Mouse (Mus musculus): ENCODE measurements around the gene As3mt. TPM values are rescaled to one million over a fixed set of nuclear protein-coding genes. Genes with fewer than 3 reads are reported as not detected.

As3mt gene
- polyA plus RNA-seq (2016; fragmentation: Nextera tagmentation; extraction: Ambion mirVana) = 27.3 and 30.3 TPM in 2 replicates

DNA sequence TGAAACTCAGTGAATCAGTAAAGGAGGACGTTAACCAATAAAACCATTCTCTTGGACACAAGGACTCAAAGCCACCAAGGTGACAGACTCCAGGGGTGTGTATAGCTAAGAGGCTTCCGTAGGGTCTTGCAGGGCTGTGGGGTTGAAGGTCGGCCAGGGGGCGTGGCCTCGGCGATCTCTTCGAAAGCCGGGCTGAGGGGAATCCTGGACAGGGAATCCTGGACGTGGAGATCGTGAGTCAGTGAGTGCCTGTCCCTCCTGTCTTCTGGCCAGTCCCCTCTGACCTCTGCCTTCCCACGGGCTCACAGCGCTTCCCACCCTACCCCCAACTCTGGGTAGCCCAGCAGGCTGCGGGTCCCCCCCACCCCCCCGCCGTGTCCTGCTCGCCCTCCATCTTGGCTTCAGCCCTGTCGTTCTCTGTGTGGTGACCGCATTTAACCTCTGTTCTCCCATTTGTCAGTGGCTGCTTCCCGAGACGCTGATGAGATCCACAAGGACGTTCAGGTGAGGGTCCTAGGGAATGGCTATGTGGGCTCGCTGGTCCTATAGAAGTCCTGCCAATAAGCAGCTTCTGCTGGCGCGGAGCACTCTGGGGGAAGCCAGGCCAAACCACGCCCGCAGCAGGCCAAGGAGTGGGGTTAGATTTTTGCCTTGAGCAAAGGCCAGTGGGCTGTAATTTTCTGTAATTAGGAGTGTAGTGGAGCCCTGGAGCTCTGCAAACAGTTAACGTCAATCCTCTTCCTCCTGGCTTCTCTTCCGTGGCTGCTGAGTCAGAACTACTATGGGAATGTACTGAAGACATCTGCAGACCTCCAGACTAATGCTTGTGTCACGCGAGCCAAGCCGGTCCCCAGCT lies at the start of gene As3mt:
Gene As3mt (plus strand): TSS at position 163 of the 856 bp plus-strand sequence.
- Histone ChIP-seq H3K4me1 (replicated peaks) (peaks cover 20% of the 10 kb centered on the region), H3K27me3 (ENCODE audit: insufficient read depth, poor library complexity, severe bottlenecking) (no peaks in the 10 kb centered on the region), H3K4me3 (peak within 1 kb of the TSS; percentile 63), H3K27ac (peak within 1 kb of the TSS; percentile 91), H3K36me3 (peaks cover 2% of the 10 kb centered on the region; the same call in 1 of the 2 replicates), H3K9me3 (no peaks in the 10 kb centered on the region)
- peak; percentile 74 for DNase-seq (ENCODE audit: low spot score)
- 16% methylated on average over 31 of the region's 31 CpGs for WGBS

DNA sequence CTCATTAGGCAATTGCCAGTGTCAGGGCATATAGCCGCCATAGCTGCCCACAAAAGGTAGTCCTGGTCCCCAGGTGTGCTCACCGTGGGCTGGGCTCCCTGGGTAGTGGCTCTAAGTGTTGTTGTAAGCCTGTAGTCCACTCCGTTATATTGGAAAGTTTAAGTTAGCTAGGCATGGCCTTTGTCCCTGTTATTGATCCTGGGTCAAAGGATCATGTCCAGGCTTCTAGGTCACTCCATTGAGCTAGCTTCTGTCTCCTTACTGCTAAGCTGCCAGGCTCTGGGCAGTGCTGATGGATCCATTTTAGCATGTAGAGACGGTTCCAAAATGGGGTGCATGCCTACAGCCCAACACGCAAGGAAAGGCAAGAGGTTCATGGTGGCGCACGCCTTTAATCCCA lies 48.9 kb upstream of the As3mt start:
- Histone ChIP-seq H3K9me3 (no peaks in the 10 kb centered on the region), H3K36me3 (peaks cover 47% of the 10 kb centered on the region), H3K4me1 (replicated peaks) (no peaks in the 10 kb centered on the region), H3K27ac (no peak overlapping the region), H3K4me3 (no peak overlapping the region), H3K27me3 (ENCODE audit: insufficient read depth, poor library complexity, severe bottlenecking) (no peaks in the 10 kb centered on the region)
- 94% methylated on average over 7 of the region's 7 CpGs for WGBS
- no peak for DNase-seq (ENCODE audit: low spot score)

DNA sequence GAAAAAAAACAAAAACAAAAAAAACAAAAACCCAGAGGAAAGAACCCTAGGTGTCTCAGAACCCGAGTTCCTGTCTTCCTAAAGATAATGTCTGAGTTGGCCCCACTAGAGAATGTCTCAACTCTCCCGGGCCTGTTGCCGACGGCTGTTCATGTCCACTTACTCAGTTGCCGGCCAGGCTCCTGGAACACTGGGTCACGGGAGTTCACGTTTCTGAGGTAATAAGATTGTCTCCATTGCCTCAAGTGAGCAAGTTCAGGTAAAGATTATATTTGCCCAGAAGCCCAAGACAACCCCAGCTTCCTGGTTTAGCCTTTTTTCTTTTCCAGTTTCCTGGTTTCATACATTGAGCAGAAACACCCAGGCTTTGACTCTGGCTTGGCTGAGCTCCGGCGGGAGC lies 48.4 kb upstream of the As3mt start:
- Histone ChIP-seq H3K27me3 (ENCODE audit: insufficient read depth, poor library complexity, severe bottlenecking) (no peaks in the 10 kb centered on the region), H3K36me3 (peaks cover 42% of the 10 kb centered on the region), H3K9me3 (no peaks in the 10 kb centered on the region), H3K4me1 (replicated peaks) (no peaks in the 10 kb centered on the region), H3K27ac (no peak overlapping the region), H3K4me3 (no peak overlapping the region)
- WGBS = 92% methylated on average over 9 of the region's 9 CpGs
- no peak for DNase-seq (ENCODE audit: low spot score)

DNA sequence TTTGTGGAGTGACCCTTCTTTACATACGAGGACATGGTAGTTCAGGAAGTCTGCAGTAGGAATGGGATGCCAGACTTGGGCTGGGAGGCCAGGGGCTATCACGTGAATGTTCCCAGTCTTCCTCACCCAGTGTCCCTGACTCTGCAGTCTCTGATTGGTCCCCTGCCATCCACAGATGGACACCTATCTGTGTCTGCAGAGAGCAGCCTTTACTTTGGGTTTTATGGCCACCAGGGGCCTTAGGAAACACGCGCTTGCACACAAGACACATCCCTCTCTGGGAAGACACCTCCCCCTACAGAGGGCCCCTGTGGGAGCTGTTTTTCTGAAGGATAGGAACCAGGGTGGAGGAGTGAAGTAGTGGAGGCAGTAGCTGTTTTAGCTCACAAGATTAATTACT lies 45.7 kb upstream of the As3mt start:
- WGBS = 76% methylated on average over 4 of the region's 4 CpGs
- Histone ChIP-seq H3K4me3 (no peak overlapping the region), H3K27ac (no peak overlapping the region), H3K4me1 (replicated peaks) (peaks cover 8% of the 10 kb centered on the region), H3K9me3 (no peaks in the 10 kb centered on the region), H3K36me3 (peaks cover 16% of the 10 kb centered on the region), H3K27me3 (ENCODE audit: insufficient read depth, poor library complexity, severe bottlenecking) (no peaks in the 10 kb centered on the region)
- no peak for DNase-seq (ENCODE audit: low spot score)

DNA sequence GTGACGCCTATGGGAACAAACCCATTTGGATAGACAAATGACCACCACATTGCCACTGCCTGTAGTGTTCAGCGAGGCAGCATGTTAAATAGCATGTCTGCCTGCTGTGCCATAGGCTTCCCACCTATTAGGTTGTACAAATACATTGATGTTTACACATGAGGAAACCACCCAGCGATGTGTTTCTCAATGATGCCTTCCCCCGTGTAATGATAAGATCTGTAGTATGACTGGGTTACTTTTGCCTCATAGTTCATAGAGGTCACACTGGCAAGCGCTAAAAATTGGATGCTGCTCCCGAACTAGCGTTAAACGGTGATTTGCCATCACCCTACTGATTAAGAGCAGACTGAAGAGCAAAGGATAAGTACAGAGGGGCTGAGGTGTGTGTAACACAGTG lies 45.0 kb upstream of the As3mt start:
- no peak for DNase-seq (ENCODE audit: low spot score)
- H3K4me1 ChIP-seq (replicated peaks) = peaks cover 9% of the 10 kb centered on the region
- H3K36me3 ChIP-seq = peaks cover 8% of the 10 kb centered on the region
- 86% methylated on average over 8 of the region's 8 CpGs for WGBS
- no peaks in the 10 kb centered on the region for H3K27me3 ChIP-seq (ENCODE audit: insufficient read depth, poor library complexity, severe bottlenecking)
- H3K9me3 ChIP-seq = no peaks in the 10 kb centered on the region
- no peak overlapping the region for H3K4me3 ChIP-seq
- no peak overlapping the region for H3K27ac ChIP-seq

DNA sequence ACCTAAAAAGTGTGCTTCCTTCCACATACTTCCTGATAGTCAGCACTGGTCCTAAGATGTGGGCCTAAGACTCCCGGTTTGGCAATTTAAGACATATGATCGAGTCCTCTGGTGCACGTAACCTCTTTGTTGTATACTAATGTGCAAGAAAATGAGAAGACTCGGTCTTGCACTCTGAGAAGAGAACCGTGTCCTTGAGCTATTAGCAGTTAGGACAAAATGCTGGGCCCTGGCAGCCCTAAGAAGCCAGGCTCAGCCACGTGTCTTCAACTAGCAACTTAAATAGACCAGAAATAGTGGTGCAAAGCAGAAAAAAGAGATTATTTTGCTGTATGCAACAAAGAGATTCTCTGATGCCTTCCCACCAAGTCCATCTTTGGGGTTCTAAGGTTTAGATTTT lies 44.5 kb upstream of the As3mt start:
- DNase-seq (ENCODE audit: low spot score) = no peak
- H3K36me3 ChIP-seq = 0 out of 2 replicates have a peak, but pooled peaks cover 4% of the 10 kb centered on the region
- 80% methylated on average over 6 of the region's 6 CpGs for WGBS
- H3K9me3 ChIP-seq = no peaks in the 10 kb centered on the region
- H3K27ac ChIP-seq = no peak overlapping the region
- H3K27me3 ChIP-seq (ENCODE audit: insufficient read depth, poor library complexity, severe bottlenecking) = no peaks in the 10 kb centered on the region
- H3K4me1 ChIP-seq (replicated peaks) = peaks cover 11% of the 10 kb centered on the region
- H3K4me3 ChIP-seq = no peak overlapping the region

DNA sequence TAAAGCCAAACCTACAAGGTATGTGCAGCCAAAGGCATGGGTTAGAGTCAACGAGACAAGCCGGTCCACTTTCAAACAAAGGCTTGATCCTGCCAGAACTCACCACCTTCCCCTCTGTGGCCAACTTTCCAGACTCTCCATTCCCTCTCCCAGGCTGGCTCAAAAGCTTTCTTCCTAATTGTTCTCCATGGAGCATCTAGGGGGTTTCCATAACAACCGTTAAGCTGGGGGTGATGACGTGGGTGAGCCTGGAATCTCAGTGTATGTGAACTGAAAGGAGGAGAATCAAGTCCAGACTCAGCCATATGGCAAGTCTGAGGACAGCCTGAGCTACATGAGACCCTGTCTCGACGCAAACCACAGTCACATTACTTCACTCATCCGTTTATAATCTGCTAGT lies 41.8 kb upstream of the As3mt start:
- DNase-seq (ENCODE audit: low spot score) = no peak
- H3K9me3 ChIP-seq = no peaks in the 10 kb centered on the region
- H3K36me3 ChIP-seq = no peaks in the 10 kb centered on the region
- no peak overlapping the region for H3K4me3 ChIP-seq
- no peak overlapping the region; the same call in 1 of the 2 replicates for H3K27ac ChIP-seq
- H3K4me1 ChIP-seq (replicated peaks) = peaks cover 11% of the 10 kb centered on the region
- no peaks in the 10 kb centered on the region for H3K27me3 ChIP-seq (ENCODE audit: insufficient read depth, poor library complexity, severe bottlenecking)
- 70% methylated on average over 7 of the region's 7 CpGs for WGBS

DNA sequence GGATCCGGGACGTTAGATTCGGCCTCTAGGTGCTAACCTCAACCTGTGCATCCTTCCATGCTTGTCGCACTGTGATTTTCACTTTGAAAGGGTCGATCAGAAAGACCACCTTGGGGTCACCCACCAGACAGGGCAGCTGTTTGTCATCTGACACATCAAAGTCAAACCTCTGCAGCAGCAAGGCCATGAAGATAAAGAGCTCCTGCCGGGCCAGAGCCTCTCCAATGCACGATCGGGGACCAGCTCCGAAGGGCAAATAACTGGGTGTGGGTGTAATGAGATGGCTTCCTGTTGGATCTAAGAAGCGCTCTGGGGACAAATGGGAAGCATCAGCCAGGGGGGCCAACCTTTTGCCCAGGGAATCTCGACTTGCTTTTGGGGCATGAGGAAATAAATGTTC lies 40.0 kb upstream of the As3mt start:
- Histone ChIP-seq H3K4me1 (replicated peaks) (peaks cover 17% of the 10 kb centered on the region), H3K27ac (no peak overlapping the region), H3K9me3 (no peaks in the 10 kb centered on the region), H3K36me3 (no peaks in the 10 kb centered on the region), H3K4me3 (no peak overlapping the region), H3K27me3 (ENCODE audit: insufficient read depth, poor library complexity, severe bottlenecking) (peaks cover 8% of the 10 kb centered on the region; the same call in 1 of the 2 replicates)
- no peak for DNase-seq (ENCODE audit: low spot score)
- WGBS = 63% methylated on average over 11 of the region's 11 CpGs

DNA sequence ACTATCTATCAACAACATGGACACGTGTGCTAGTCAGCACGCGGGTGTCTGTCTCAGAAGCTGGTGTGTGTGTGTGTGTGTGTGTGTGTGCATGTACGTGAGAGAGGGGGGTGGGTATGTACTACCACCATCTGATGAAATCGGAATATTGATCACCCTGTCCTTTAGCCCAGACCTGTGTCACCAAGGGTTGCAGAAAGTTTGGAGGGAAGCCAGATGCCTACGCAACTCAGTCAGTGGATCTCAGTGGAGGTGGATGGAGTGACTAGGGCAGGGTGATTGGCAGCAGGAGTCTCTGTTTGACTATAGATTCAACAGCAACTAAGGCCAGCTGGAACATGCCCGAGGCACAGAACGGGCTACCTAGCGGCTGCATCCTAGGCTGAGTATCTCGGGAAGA lies 39.0 kb upstream of the As3mt start:
- WGBS = 91% methylated on average over 10 of the region's 10 CpGs
- no peaks in the 10 kb centered on the region for H3K9me3 ChIP-seq
- H3K27ac ChIP-seq = no peak overlapping the region
- no peak for DNase-seq (ENCODE audit: low spot score)
- H3K36me3 ChIP-seq = no peaks in the 10 kb centered on the region
- H3K4me3 ChIP-seq = no peak overlapping the region
- peaks cover 8% of the 10 kb centered on the region; the same call in 1 of the 2 replicates for H3K27me3 ChIP-seq (ENCODE audit: insufficient read depth, poor library complexity, severe bottlenecking)
- H3K4me1 ChIP-seq (replicated peaks) = peaks cover 17% of the 10 kb centered on the region

DNA sequence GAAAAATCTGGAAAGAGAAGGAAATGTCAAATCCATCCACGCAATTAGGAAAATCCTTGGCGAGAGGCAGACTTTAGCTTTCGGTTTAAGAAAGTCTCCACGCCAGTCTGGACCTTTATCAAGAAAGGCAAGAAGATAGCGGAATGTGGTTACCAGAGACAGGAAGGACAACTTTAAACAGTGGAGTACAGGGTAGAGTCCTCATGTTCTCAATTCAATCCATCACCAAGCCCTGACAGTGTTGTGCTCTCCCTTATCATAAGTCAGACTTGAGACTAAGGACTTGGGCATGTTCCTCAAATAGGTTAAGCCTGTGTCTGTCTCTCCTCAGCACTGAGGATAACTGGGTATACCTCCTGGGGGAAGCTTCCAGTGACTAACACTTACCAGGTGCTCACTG lies 37.5 kb upstream of the As3mt start:
- Histone ChIP-seq H3K4me3 (no peak overlapping the region), H3K9me3 (no peaks in the 10 kb centered on the region), H3K4me1 (replicated peaks) (peaks cover 17% of the 10 kb centered on the region), H3K27me3 (ENCODE audit: insufficient read depth, poor library complexity, severe bottlenecking) (peaks cover 8% of the 10 kb centered on the region; the same call in 1 of the 2 replicates), H3K27ac (no peak overlapping the region), H3K36me3 (no peaks in the 10 kb centered on the region)
- WGBS = 90% methylated on average over 5 of the region's 5 CpGs
- no peak for DNase-seq (ENCODE audit: low spot score)

DNA sequence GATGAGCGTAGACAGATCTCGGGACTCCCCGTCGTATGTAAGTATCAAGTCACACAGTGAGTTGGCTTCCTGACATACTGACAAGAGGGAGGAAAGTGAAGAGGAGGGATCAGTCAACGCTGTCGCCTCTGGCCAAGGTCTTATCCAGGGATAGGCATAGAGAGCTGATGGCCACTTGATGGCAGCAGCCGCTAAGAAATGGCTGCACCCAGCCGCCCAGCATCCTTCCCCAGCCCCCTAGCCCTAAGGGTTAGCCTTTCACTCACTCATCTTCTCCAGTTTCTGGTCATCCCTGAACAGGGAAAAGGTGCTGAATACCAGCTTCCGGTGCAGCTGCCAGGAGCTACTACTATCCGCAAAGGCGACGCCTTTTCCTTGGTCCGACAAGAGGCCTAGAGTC lies 36.6 kb upstream of the As3mt start:
- no peak overlapping the region for H3K4me3 ChIP-seq
- WGBS = 26% methylated on average over 13 of the region's 13 CpGs
- peaks cover 8% of the 10 kb centered on the region; the same call in 1 of the 2 replicates for H3K27me3 ChIP-seq (ENCODE audit: insufficient read depth, poor library complexity, severe bottlenecking)
- H3K9me3 ChIP-seq = no peaks in the 10 kb centered on the region
- DNase-seq (ENCODE audit: low spot score) = peak; percentile 72
- H3K36me3 ChIP-seq = no peaks in the 10 kb centered on the region
- peaks cover 10% of the 10 kb centered on the region; the same call in 1 of the 2 replicates for H3K4me1 ChIP-seq (replicated peaks)
- no peak overlapping the region for H3K27ac ChIP-seq

DNA sequence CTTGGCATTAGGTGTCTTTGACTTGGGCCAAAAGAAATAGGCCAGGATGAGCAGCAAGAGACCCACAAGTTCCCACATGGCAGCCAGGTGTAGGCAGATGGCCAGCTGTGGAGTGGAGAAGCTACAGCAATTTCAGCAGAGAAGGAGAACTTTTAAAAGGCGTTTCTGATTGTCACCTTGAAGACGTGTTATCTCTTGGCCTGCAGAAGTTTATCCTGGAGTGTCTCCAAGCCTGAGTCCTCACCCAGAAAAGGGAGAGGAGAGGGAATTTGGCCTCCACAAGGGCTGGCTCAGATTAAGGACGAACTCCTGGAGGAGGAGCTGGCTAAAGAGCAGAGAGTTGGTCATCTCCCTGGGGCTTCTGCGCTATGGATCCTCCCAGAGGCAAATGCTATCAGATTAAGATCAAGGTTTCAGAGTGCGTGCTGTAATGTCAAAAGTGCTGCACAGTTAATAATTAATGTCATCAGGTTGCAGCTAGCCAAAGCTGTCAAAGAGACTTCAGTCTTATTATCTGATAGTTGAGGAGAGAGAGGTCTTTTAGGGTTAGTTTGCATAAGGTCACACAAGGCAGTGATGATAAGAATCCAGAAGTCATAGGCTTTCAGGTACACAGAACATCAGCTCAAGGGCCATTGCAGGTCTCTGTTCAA lies 34.4 kb upstream of the As3mt start, which contains the start of gene Cyp17a1:
Gene Cyp17a1 (minus strand): TSS at position 407 of the 653 bp plus-strand sequence.
- H3K9me3 ChIP-seq = no peaks in the 10 kb centered on the region
- H3K27me3 ChIP-seq (ENCODE audit: insufficient read depth, poor library complexity, severe bottlenecking) = peaks cover 8% of the 10 kb centered on the region; the same call in 1 of the 2 replicates
- no peaks in the 10 kb centered on the region for H3K36me3 ChIP-seq
- no peak within 1 kb of the TSS for H3K27ac ChIP-seq
- H3K4me3 ChIP-seq = no peak within 1 kb of the TSS
- 75% methylated on average over 5 of the region's 5 CpGs for WGBS
- no peak for DNase-seq (ENCODE audit: low spot score)
- peaks cover 6% of the 10 kb centered on the region; the same call in 1 of the 2 replicates for H3K4me1 ChIP-seq (replicated peaks)

DNA sequence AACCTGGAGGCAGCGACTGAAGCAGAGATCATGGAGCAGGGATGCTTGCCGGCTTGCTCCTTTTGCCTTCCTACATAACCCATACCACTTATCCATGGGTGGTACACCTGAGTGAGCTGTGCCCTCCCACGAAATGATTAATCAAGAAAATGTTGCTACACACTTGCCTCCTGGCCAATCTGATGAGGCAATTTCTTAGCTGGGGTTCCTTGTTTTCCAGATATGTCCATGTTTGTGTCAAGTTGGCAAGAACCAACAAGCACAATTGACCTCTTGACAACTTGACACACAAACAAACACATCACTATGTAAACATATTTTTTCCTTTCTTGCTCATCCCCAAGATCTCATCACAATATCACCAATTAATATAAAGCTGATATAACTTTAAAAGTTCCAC lies 31.6 kb upstream of the As3mt start:
- Histone ChIP-seq H3K9me3 (no peaks in the 10 kb centered on the region), H3K4me1 (replicated peaks) (peaks cover 6% of the 10 kb centered on the region; the same call in 1 of the 2 replicates), H3K4me3 (no peak overlapping the region), H3K27me3 (ENCODE audit: insufficient read depth, poor library complexity, severe bottlenecking) (peaks cover 8% of the 10 kb centered on the region; the same call in 1 of the 2 replicates), H3K36me3 (no peaks in the 10 kb centered on the region), H3K27ac (no peak overlapping the region)
- no peak for DNase-seq (ENCODE audit: low spot score)
- 88% methylated on average over 3 of the region's 3 CpGs for WGBS
